Mouse (Mus musculus) limb, embryonic 11.5 days (tissue): ENCODE results near the gene Pnmal1. TPM values are rescaled to one million over a fixed set of nuclear protein-coding genes. Genes with fewer than 3 reads are reported as not detected.

ENCODE experiments used
- ATAC-seq: fragments of 200-750 bp; cut with Nextera tagmentation; 2 replicates; pipeline ENCODE4 v1.8.0; 2017; ENCODE audit warnings: low read depth; ENCODE audit not compliant: insufficient number of reproducible peaks, low FRiP score, low TSS enrichment
- DNase-seq: peaks from one replicate; pipeline ENCODE4 v3.0.0-alpha.2; 2015; ENCODE audit warnings: low spot score
- H3K27ac ChIP-seq: fragments of 300-500 bp; sonication (generic); replicated peaks from 2 replicates; pipeline ENCODE4 v1.5.1; 2014; ENCODE audit warnings: low read depth, mild to moderate bottlenecking, low read length
- H3K27me3 ChIP-seq: fragments of 300-500 bp; sonication (generic); 2 replicates; pipeline ENCODE4 v1.6.1; 2014; ENCODE audit warnings: mild to moderate bottlenecking, low read length, mixed read lengths; ENCODE audit not compliant: control insufficient read depth, insufficient read depth
- H3K36me3 ChIP-seq: fragments of 300-500 bp; sonication (generic); 2 replicates; pipeline ENCODE4 v1.6.1; 2014; ENCODE audit warnings: mild to moderate bottlenecking, low read length, moderate library complexity, mixed read lengths; ENCODE audit not compliant: control insufficient read depth, insufficient read depth
- H3K4me1 ChIP-seq: fragments of 300-500 bp; sonication (generic); 2 replicates; pipeline ENCODE4 v1.6.1; 2014; ENCODE audit warnings: low read length, mixed read lengths; ENCODE audit not compliant: control insufficient read depth, insufficient read depth
- H3K4me2 ChIP-seq: fragments of 300-500 bp; sonication (generic); 2 replicates; pipeline ENCODE4 v1.6.1; 2014; ENCODE audit warnings: low read depth, mild to moderate bottlenecking, moderate library complexity; ENCODE audit not compliant: severe bottlenecking
- H3K4me3 ChIP-seq: fragments of 300-500 bp; sonication (generic); 2 replicates; pipeline ENCODE4 v1.5.1; 2014; ENCODE audit warnings: low read depth, low read length
- H3K9ac ChIP-seq: fragments of 300-500 bp; sonication (generic); 2 replicates; pipeline ENCODE4 v1.6.1; 2014; ENCODE audit warnings: mild to moderate bottlenecking, low read length
- H3K9me3 ChIP-seq: fragments of 300-500 bp; sonication (generic); 2 replicates; pipeline ENCODE4 v1.6.1; 2016; ENCODE audit warnings: low read length; ENCODE audit not compliant: control insufficient read depth
- WGBS: fragments of 180-500 bp; shearing (Covaris S2); extraction: QIAGEN DNeasy Blood & Tissue Kit; methylation state at CpG from one replicate; pipeline ENCODE4 v1.1.7; 2014; 5-methylcytosine and 5-hydroxymethylcytosine counted together
- polyA plus RNA-seq: library from polyadenylated mRNA; unstranded; fragments of >200 nt; fragmentation: Nextera tagmentation; extraction: Ambion mirVana; gene quantifications from 2 replicates; pipeline ENCODE4 v1.2.1, GENCODE M21; 2014

Pnmal1 gene
- polyA plus RNA-seq, 1 experiment from 2014 or later = 2.0 TPM

DNA sequence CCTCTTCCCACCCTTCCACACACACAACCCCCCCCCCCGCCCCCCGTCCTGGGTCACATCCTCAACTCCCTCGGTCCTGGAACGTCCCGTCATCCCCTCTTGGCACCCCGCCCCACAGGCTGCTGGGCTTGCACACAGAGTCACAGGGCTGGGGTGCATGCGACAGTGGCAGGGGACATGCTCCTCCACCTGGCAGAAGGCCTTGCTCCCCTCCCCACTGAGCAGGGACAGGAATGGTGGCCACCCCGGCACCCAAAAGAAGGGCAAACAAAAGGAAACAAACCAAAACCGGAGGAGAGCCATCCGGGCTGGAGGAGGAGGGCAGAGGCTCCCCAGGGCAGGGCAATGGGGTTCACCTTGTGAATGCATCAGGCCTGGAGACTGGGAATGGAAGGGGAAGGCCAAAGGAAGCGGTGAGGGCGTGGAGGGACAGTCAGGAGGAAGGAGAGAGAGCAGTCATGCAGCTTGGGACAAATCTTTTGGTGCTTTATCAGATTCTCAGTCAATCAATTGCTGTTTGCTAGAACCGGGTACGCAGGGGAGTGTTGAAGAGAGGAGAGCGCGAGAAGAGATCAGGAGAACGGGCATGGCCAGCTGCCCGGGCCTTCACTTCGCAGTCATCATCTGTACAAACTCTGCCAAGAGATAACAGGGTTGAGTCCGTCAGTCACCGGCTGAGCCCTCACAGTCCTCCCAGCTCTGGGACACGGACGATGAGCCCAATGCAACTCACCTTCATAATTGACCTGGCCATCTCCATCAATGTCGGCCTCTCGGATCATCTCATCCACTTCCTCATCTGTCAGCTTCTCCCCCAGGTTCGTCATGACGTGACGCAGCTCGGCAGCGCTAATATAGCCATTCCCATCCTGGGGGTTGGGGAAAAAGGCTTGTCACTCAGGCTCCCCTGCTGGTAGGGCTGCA, 42.9 kb upstream of the Pnmal1 start:
- H3K9ac ChIP-seq = peak overlapping the region; percentile 12; the same call in 1 of the 2 replicates
- no peak for DNase-seq
- no peaks in the 10 kb centered on the region for H3K9me3 ChIP-seq
- WGBS = 86% methylated on average over 29 of the region's 30 CpGs
- no peak overlapping the region for H3K27ac ChIP-seq
- peaks cover 19% of the 10 kb centered on the region for H3K4me1 ChIP-seq
- H3K27me3 ChIP-seq = no peaks in the 10 kb centered on the region
- ATAC-seq = no peak
- no peak overlapping the region for H3K4me3 ChIP-seq
- no peak overlapping the region for H3K4me2 ChIP-seq
- peaks cover 26% of the 10 kb centered on the region for H3K36me3 ChIP-seq

DNA sequence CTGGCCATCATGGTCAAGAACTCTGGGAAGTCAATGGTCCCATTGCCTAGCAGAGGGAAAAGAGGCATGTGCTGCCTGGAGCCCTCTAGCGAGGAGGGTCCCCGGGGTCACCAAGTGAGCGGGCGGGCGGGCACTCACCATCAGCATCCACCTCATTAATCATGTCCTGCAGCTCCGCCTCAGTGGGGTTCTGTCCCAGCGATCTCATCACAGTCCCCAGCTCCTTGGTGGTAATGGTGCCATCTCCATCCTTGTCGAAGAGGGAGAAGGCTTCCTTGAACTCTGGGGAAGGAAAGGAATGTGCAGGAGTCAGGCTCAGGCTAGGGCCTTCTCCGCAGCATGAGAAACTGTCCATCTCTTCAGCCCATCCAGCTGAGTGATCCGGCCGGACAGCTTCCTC, 42.0 kb upstream of the Pnmal1 start:
- DNase-seq (no peak), ATAC-seq (no peak)
- peaks cover 27% of the 10 kb centered on the region for H3K4me1 ChIP-seq
- no peak overlapping the region for H3K9ac ChIP-seq
- H3K27me3 ChIP-seq = no peaks in the 10 kb centered on the region
- H3K4me2 ChIP-seq = no peak overlapping the region
- peaks cover 26% of the 10 kb centered on the region for H3K36me3 ChIP-seq
- H3K4me3 ChIP-seq = no peak overlapping the region
- no peak overlapping the region for H3K27ac ChIP-seq
- WGBS = 69% methylated on average over 11 of the region's 11 CpGs
- H3K9me3 ChIP-seq = no peaks in the 10 kb centered on the region

DNA sequence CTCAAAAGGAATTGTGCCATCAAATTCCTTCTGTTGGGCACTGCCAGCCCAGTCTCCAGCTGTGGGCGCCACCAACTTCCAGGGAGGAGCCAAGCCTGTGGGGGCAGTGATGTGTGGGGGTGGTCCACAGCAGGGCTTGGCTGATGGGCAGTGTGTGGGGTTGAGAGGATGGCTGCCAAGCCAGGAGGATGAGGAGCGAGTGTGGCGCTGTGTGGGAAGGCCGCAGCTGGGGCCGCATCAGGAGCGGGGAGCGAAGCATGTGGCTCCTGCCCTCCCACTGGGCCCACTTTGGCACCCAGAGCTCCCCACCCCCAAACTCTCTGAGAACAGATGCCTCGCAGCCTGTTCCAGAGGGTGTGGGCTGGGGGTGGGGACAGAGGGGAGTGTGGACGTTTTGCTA, 41.5 kb upstream of the Pnmal1 start:
- ATAC-seq = no peak
- DNase-seq = no peak
- peaks cover 31% of the 10 kb centered on the region for H3K4me1 ChIP-seq
- no peaks in the 10 kb centered on the region for H3K27me3 ChIP-seq
- H3K4me3 ChIP-seq = no peak overlapping the region
- WGBS = 88% methylated on average over 9 of the region's 9 CpGs
- no peak overlapping the region for H3K9ac ChIP-seq
- H3K4me2 ChIP-seq = no peak overlapping the region
- no peak overlapping the region for H3K27ac ChIP-seq
- H3K9me3 ChIP-seq = no peaks in the 10 kb centered on the region
- peaks cover 26% of the 10 kb centered on the region for H3K36me3 ChIP-seq

DNA sequence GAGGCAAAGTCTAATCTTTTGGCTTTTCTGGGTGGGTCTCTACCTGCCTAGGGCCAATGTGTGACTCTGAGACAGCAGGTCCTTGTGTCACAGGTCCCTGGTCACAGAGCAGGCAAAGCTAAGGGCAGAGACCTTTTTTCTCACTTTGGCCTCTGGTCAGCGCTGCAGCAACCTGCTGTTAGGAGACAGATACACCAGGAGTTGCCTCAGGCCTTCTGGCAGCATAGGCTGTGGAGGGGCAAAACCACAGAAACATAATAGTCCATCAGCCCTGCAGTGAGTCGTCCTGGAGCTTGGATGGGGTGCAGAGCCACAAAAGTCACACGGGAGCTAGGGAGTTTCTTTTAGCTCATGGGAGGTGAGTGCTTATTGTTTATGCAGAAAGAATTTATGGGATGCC, 40.8 kb upstream of the Pnmal1 start:
- Histone ChIP-seq H3K9me3 (no peaks in the 10 kb centered on the region), H3K4me1 (peaks cover 31% of the 10 kb centered on the region), H3K36me3 (peaks cover 26% of the 10 kb centered on the region), H3K27ac (no peak overlapping the region), H3K4me2 (no peak overlapping the region), H3K4me3 (no peak overlapping the region), H3K9ac (no peak overlapping the region), H3K27me3 (no peaks in the 10 kb centered on the region)
- no peak for DNase-seq
- ATAC-seq = no peak
- WGBS = 82% methylated on average over 3 of the region's 3 CpGs

DNA sequence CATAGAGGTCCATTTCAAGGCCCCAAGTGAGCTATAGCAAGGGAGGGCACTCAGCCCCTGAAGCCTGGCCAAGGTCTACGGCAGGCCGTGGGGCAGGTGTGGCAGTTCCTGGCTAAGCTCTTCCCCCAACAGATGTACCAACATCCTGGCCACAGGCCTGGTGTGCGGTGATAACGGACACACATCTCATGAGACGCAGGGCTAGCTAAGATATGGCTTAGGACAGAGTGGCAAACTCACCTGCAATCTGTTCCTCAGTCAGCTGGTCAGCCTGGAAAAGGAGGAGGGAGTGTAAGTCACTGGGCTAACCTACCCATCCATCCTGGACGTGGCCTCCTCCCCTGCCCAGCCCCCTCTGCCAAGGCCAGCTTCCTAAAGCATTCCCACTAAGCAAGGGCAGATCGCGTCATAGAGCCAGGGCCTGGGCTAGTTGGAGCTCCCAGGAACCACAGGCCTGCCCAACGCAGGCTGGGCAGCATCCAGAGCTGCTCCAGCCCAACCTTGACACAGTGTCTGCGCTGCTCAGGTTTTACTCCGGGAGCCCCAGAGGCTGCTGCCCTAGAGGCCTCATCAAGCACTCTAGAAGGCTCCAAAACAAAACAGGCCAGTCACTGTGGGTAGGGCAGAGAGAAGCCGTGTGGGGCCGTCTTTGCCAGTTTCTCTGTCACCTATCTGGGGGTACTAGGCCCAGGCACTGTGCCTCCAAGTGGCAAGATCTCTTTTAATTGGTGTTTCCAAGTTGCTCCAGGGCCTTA, 39.9 kb upstream of the Pnmal1 start:
- ATAC-seq (no peak), DNase-seq (no peak)
- peaks cover 31% of the 10 kb centered on the region for H3K4me1 ChIP-seq
- 88% methylated on average over 13 of the region's 13 CpGs for WGBS
- no peak overlapping the region for H3K4me2 ChIP-seq
- no peak overlapping the region for H3K27ac ChIP-seq
- H3K4me3 ChIP-seq = no peak overlapping the region
- H3K27me3 ChIP-seq = no peaks in the 10 kb centered on the region
- H3K36me3 ChIP-seq = peaks cover 26% of the 10 kb centered on the region
- no peaks in the 10 kb centered on the region for H3K9me3 ChIP-seq
- no peak overlapping the region; the same call in 1 of the 2 replicates for H3K9ac ChIP-seq

DNA sequence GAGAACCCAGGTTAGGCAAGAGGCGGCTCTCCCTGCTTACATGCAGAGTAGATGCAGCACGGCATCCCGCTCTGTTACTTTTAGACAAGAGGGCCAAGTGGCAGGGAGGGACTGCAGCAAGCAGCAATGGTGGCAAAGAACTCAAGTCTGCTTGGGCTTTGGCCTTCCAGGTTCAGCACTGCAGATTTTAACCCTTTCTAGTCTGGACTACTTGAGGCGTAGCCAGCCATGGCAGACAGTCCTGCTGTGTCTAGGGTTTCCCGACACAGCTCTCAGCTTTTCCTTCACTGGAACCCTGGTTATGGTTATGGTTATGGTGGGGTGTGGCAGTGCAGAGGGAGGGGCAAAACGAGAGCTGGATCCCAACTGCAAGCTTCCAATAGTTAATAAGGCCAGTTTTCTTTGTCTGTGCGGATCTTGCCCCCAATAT, 39.3 kb upstream of the Pnmal1 start:
- no peak overlapping the region for H3K4me2 ChIP-seq
- peaks cover 31% of the 10 kb centered on the region for H3K4me1 ChIP-seq
- H3K9ac ChIP-seq = no peak overlapping the region
- H3K36me3 ChIP-seq = peaks cover 26% of the 10 kb centered on the region
- no peaks in the 10 kb centered on the region for H3K27me3 ChIP-seq
- ATAC-seq = no peak
- 80% methylated on average over 7 of the region's 7 CpGs for WGBS
- DNase-seq = no peak
- H3K27ac ChIP-seq = no peak overlapping the region
- H3K9me3 ChIP-seq = no peaks in the 10 kb centered on the region
- no peak overlapping the region for H3K4me3 ChIP-seq

DNA sequence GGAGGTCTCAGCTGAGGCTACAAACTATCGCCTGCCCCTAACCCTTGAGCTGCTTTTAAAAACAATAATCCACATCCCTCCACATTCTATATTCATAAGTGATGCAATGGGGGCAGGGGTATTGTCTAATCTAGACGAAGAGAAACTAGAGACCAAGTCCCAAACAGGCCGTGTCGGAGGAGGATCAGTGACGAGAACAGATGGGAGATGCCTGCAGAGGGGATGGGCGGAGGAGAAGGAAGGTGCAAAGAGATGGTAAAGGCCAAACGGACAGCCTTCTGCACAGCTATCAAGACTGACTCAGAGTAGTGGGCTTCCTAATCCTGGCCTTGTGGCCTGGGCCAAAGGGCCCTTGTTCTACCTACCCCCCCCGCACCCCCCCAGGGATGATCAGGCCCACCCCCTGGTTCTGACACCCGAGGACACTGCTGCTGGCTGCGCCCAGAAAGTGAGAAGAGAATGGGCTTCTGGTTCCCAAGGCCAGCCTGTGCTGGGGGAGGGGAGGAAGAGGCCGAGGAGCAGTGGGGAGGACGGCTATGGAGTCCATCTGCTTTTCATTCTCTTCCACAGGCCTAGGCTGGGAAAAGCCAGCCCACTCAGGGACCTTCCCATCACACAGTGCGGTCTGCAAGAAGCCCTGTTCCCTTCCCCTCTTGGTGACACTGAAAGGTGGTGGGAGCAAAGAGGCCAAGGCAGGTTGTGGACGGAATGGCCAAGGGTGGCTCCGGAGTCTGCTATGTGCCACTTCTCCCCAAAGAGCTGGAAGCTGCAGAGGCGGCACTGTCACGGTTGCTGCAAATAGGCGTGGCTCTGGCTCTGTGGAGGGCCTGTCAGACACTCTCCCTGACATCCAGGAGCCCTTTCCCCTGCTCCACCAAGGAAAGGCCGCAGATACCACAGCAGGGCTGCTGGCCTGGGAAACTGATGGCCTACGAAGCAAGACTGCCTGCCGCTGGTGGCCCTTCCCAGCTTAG, 38.4 kb upstream of the Pnmal1 start:
- no peak for ATAC-seq
- peak overlapping the region; percentile 65; the same call in 1 of the 2 replicates for H3K27ac ChIP-seq
- no peaks in the 10 kb centered on the region for H3K9me3 ChIP-seq
- peak overlapping the region; percentile 43 for H3K9ac ChIP-seq
- 40% methylated on average over 21 of the region's 21 CpGs for WGBS
- H3K4me1 ChIP-seq = peaks cover 31% of the 10 kb centered on the region
- peak; percentile 64 for DNase-seq
- peak overlapping the region; percentile 94 for H3K4me3 ChIP-seq
- peak overlapping the region; percentile 89 for H3K4me2 ChIP-seq
- peaks cover 20% of the 10 kb centered on the region for H3K36me3 ChIP-seq
- H3K27me3 ChIP-seq = no peaks in the 10 kb centered on the region
